Mouse (Mus musculus): ENCODE results near the gene Apex2. TPM values are rescaled to one million over a fixed set of nuclear protein-coding genes. Genes with fewer than 3 reads are reported as not detected.
"Not testable (repeated sequence)": the region's sequence is repeated elsewhere in the genome, so short reads cannot be mapped to it uniquely, and the experiment has no call there.

Apex2 gene
- polyA plus RNA-seq, 1 experiment from 2014 or later = 28.4 TPM

DNA sequence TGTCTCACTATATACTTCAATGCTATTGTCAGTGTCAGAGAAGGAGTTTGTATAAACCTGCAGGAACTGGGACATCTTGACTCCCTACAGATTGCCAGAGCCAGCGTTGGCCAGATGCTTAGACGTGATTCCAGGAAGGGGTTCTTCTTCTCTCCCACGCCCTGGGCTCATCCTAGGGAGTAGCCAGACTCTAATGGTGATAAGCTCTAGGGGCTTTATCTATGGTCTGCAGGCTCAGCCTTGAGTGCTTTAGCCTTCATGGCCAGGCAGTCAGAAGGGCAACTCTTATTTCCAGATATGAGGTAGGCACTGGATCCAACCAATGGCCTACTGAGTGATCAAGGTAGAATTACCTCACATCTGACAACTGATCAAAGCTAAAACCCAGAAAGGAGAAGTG lies 40.0 kb downstream of the Apex2 start:
- H3K9me3 ChIP-seq = no peaks in the 10 kb centered on the region
- no peaks in the 10 kb centered on the region for H3K4me1 ChIP-seq
- H3K4me3 ChIP-seq = no peak overlapping the region
- H3K27me3 ChIP-seq (ENCODE audit: insufficient read depth, poor library complexity, severe bottlenecking) = no peaks in the 10 kb centered on the region
- peaks cover 13% of the 10 kb centered on the region for H3K36me3 ChIP-seq
- peak; percentile 90 for DNase-seq (ENCODE audit: low spot score)
- no peak overlapping the region for H3K27ac ChIP-seq
- 56% methylated on average over 3 of the region's 3 CpGs for WGBS

DNA sequence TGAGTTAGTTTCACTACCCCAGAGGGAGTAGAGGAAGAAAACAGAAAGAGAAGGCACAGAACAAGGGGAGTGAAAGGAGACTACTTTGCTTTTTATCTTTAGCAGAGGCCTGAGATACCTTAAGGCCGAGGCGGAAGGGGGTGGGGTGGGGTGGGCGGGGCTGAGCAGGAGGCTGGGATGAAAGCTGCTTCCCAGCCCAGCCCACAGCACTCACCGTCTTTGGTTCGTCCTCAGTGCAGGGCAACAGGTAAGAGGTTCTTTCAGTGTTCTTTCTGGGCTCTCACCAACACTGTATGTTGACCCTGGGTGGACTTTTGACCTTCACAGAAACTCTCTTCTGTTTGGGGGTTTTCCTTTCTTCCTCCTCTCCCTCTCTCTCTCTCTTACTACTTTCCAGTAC lies 42.4 kb downstream of the Apex2 start, which contains the start of gene Alas2:
TSS of gene Alas2 (plus strand) at position 137 of the 400 bp plus-strand sequence.
- Histone ChIP-seq H3K4me3 (0 out of 2 replicates have a peak within 1 kb of the TSS, but pooled peaks have one; percentile 5), H3K36me3 (peaks cover 14% of the 10 kb centered on the region), H3K27me3 (ENCODE audit: insufficient read depth, poor library complexity, severe bottlenecking) (no peaks in the 10 kb centered on the region), H3K27ac (peak within 1 kb of the TSS; percentile 29; the same call in 1 of the 2 replicates), H3K4me1 (no peaks in the 10 kb centered on the region), H3K9me3 (no peaks in the 10 kb centered on the region)
- WGBS = 25% methylated on average over 5 of the region's 5 CpGs
- no peak for DNase-seq (ENCODE audit: low spot score)

DNA sequence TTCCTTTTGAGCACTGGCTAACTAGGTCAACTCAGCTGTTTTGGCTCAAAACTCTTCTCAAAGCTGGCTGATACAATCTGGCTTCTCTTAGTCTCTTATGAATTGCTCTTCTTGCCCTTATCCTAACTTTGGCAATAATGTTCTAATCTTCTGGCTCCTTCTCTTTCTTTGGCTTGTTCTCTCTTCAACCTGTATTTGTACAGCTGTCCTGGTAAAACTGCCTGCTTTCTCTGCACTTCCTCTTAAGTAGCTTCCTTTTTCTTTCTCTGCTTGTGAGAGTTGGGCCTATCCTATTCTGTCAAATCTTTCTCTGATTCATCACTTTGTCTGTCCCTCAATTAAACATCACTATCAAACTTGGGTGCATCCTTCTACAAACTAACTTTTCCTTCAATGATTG lies 48.0 kb downstream of the Apex2 start:
- no peak for DNase-seq (ENCODE audit: low spot score)
- Histone ChIP-seq H3K4me3 (no peak overlapping the region), H3K9me3 (no peaks in the 10 kb centered on the region), H3K4me1 (no peaks in the 10 kb centered on the region), H3K27me3 (ENCODE audit: insufficient read depth, poor library complexity, severe bottlenecking) (no peaks in the 10 kb centered on the region), H3K27ac (no peak overlapping the region), H3K36me3 (0 out of 2 replicates have a peak, but pooled peaks cover 5% of the 10 kb centered on the region)

DNA sequence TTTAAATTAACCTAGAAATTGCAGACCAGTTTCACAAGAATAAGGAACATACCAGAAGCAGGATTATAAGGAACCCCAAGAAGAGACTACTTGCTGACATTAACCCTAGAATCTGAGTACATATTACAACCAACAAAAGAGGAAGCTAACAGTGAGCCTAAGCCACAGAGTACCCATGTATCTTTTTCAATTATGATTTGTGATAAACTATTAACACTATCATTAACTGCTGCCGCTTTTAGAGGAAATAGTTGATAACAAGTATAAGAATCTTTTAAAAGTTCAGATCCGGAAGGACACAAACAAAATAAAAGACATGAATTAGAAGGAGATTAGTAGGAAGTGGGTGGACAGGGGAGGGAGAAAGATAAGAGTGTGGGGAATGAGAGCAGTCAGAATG lies 49.6 kb downstream of the Apex2 start:
- WGBS = 68% methylated on average over 2 of the region's 2 CpGs
- 0 out of 2 replicates have a peak, but pooled peaks cover 5% of the 10 kb centered on the region for H3K36me3 ChIP-seq
- no peak overlapping the region for H3K4me3 ChIP-seq
- H3K4me1 ChIP-seq = no peaks in the 10 kb centered on the region
- H3K9me3 ChIP-seq = no peaks in the 10 kb centered on the region
- H3K27ac ChIP-seq = no peak overlapping the region
- no peaks in the 10 kb centered on the region for H3K27me3 ChIP-seq (ENCODE audit: insufficient read depth, poor library complexity, severe bottlenecking)
- DNase-seq (ENCODE audit: low spot score) = no peak

DNA sequence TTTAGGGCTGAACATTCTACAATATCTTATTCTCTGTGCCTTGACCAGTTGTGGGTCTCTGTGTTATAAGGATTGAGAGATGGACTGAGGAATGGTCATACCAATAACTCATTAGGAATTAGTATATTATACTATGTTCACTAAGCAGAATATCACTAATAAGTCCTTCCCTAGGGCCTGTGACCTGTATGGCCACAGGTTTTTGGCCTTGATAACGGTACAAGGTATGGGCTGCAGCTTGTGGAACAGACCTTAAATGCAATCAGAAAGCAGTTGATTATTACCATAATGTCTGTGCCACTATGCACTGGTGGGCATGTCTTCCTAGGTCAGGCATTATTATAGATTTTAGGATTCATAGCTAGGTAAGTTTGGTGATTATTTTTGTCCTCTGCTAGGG lies 73.2 kb downstream of the Apex2 start:
- DNase-seq (ENCODE audit: low spot score) = no peak
- H3K36me3 ChIP-seq = no peaks in the 10 kb centered on the region
- no peaks in the 10 kb centered on the region for H3K4me1 ChIP-seq
- no peak overlapping the region for H3K4me3 ChIP-seq
- 92% methylated on average over 1 of the region's 1 CpGs for WGBS
- no peaks in the 10 kb centered on the region for H3K27me3 ChIP-seq (ENCODE audit: insufficient read depth, poor library complexity, severe bottlenecking)
- H3K9me3 ChIP-seq = no peaks in the 10 kb centered on the region
- H3K27ac ChIP-seq = no peak overlapping the region

DNA sequence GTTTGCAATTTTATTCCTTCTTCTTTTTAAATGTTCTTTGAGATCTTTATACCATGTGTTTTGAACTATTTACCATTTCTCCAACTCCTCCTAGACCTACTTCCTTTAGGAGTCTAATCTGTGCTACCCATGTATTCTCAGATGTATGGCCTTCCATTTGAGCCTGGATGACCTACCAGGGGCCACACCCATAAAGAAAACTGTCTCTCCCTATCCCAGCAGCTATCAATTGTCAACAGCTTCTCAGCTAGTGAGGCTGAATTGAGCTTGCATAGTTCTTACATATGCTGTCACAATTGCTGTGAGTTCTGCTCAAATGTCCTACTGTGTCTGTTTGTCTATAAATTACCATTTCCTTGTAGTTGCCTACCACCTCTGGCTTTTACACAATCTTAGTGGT lies 73.7 kb downstream of the Apex2 start:
- H3K4me3 ChIP-seq = no peak overlapping the region
- H3K27me3 ChIP-seq (ENCODE audit: insufficient read depth, poor library complexity, severe bottlenecking) = no peaks in the 10 kb centered on the region
- no peaks in the 10 kb centered on the region for H3K36me3 ChIP-seq
- H3K4me1 ChIP-seq = no peaks in the 10 kb centered on the region
- no peak overlapping the region for H3K27ac ChIP-seq
- no peaks in the 10 kb centered on the region for H3K9me3 ChIP-seq
- DNase-seq (ENCODE audit: low spot score) = no peak

DNA sequence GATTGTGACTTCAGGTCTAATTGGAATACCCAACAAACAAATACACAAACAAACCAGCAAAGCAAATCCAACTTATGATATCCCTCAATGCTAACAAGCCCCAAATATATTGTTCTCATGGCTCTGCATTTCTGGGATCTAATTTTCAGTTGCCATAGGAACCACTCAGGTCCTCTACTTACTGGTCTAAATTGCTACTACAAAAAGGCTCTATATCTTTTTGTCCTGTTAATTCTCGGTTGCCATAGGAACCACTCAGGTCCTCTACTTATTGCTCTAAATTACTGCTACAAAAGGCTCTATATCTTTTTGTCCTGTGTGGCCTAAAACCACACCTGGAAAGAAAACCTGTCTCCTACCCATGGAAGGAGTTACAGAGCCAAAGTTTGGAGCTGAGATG lies 75.5 kb downstream of the Apex2 start:
- 91% methylated on average over 1 of the region's 1 CpGs for WGBS
- DNase-seq (ENCODE audit: low spot score) = no peak
- H3K4me3 ChIP-seq = no peak overlapping the region
- no peaks in the 10 kb centered on the region for H3K4me1 ChIP-seq
- H3K27me3 ChIP-seq (ENCODE audit: insufficient read depth, poor library complexity, severe bottlenecking) = no peaks in the 10 kb centered on the region
- no peaks in the 10 kb centered on the region for H3K36me3 ChIP-seq
- H3K9me3 ChIP-seq = no peaks in the 10 kb centered on the region
- no peak overlapping the region for H3K27ac ChIP-seq

DNA sequence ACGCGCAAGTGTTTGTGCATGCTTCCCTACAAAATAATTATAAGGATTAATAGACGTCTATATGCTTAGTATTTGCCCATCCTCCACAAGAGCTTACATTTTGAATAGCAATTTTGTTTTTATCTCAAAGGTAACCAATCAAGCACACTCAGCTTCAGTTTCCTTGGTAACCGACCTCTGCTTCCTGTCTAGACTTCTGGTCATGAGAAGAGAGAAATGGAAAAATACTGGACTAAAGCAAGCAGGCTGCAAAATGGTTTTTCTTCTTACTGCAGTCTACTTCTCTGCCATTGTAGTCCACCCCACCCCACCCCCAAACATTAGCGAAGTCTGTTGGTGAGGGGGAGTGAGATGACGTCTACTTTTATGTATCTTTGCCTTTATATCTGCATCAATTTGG lies 78.4 kb downstream of the Apex2 start:
- Histone ChIP-seq H3K4me3 (no peak overlapping the region), H3K36me3 (peaks cover 3% of the 10 kb centered on the region; the same call in 1 of the 2 replicates), H3K27me3 (ENCODE audit: insufficient read depth, poor library complexity, severe bottlenecking) (no peaks in the 10 kb centered on the region), H3K9me3 (no peaks in the 10 kb centered on the region), H3K27ac (peak overlapping the region; percentile 36; the same call in 1 of the 2 replicates), H3K4me1 (no peaks in the 10 kb centered on the region)
- 80% methylated on average over 6 of the region's 6 CpGs for WGBS
- no peak for DNase-seq (ENCODE audit: low spot score)

DNA sequence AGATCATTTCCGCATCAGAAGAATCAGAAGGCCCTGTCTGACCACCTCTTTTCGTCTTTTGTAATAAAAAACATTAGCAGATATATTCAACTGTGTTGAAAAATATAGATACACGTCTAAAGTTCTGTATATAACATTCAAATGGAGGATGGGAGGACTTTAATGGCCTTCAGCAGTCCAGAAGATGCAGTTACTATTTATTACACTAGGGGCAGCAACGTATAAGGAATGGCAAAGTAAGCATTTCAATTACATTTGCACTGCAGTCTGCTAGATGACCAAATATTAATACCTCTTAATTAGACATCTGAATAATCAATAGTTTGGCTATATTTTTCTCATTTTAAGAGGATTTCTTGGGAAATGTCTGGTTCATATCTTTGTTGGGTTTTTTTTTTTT lies 79.0 kb downstream of the Apex2 start:
- Histone ChIP-seq H3K36me3 (peaks cover 3% of the 10 kb centered on the region; the same call in 1 of the 2 replicates), H3K4me1 (no peaks in the 10 kb centered on the region), H3K27ac (no peak overlapping the region), H3K4me3 (no peak overlapping the region), H3K9me3 (no peaks in the 10 kb centered on the region), H3K27me3 (ENCODE audit: insufficient read depth, poor library complexity, severe bottlenecking) (no peaks in the 10 kb centered on the region)
- WGBS = 46% methylated on average over 4 of the region's 4 CpGs
- DNase-seq (ENCODE audit: low spot score) = no peak

DNA sequence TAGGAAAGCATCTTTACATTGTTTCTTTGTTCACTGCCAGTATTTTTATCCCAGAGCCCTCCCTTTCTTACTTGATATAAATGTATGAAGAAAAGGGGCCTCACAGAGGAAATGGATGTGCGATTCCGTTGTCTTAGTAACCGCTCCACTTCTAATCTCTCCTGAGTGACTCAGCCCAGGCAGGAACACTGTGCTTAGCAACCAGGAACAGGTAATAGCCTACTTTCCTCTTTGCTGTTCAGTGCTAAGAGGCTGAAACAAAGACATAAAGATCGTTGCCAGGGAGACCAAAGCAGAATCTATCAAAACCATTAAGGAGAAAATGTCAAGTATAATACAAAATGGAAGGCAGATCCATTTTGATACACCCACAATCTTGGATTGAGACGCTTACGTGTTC lies 81.0 kb downstream of the Apex2 start:
- no peak for DNase-seq (ENCODE audit: low spot score)
- H3K9me3 ChIP-seq = no peaks in the 10 kb centered on the region
- H3K27me3 ChIP-seq (ENCODE audit: insufficient read depth, poor library complexity, severe bottlenecking) = no peaks in the 10 kb centered on the region
- WGBS = 74% methylated on average over 6 of the region's 6 CpGs
- H3K4me3 ChIP-seq = no peak overlapping the region
- H3K27ac ChIP-seq = no peak overlapping the region
- H3K36me3 ChIP-seq = peaks cover 3% of the 10 kb centered on the region; the same call in 1 of the 2 replicates
- no peaks in the 10 kb centered on the region for H3K4me1 ChIP-seq

DNA sequence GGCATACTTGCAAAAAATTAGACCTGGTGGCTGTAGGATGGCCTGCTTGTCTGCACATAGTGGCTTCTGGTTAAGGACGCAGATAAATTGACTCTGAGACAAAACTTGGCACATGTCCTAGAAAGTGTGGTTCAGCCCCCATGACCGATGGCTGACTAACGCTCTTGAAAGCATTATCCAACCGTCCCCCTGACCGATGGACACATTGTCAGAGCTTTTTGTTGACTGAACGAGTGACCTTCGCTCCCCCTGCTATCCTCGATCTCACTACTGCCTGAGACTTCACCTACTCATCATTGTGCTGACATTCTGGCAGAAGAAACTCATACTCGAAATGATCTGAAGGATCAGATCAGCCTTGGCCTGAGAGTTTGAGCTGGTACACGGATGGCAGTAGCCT lies 101.9 kb downstream of the Apex2 start:
- not testable (repeated sequence) for H3K4me3 ChIP-seq; H3K9me3 ChIP-seq; H3K27me3 ChIP-seq (ENCODE audit: insufficient read depth, poor library complexity, severe bottlenecking); H3K36me3 ChIP-seq; H3K27ac ChIP-seq; H3K4me1 ChIP-seq; DNase-seq (ENCODE audit: low spot score)
- 30% methylated on average over 5 of the region's 10 CpGs for WGBS

DNA sequence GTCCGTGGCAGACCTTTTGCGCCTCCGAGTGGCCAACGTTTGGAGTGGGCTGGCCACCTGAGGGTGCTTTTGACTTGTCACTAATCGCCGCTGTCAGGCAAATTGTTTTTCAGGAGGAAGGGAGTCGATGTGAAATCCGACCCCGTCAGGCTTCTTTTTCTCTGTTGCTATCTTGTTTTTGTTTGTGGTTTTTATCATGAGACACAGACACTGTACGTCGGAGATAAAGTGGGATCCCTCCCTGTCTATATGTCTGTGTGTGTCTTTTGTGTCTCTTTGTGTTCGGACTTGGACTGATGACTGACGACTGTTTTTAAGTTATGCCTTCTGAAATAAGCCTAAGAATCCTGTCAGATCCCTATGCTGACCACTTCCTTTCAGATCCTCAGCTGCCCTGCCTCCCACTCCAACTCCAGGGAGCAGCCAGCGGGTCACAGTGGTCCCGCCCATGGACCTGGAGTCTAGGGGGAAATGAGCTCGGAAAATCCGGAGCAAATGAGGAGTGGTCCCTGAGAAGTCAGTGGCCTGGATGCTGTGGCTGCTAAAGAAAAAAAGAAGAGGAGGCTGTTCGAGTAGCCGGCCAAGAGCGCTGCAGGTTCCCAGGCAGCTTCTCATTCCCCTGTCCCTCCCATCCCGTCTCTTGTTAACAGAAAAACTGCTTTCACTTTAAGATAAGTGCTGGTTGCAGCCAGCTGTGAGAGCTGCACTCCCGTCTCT lies 103.2 kb downstream of the Apex2 start:
- not testable (repeated sequence) for H3K4me1 ChIP-seq
- 50% methylated on average over 8 of the region's 22 CpGs for WGBS

DNA sequence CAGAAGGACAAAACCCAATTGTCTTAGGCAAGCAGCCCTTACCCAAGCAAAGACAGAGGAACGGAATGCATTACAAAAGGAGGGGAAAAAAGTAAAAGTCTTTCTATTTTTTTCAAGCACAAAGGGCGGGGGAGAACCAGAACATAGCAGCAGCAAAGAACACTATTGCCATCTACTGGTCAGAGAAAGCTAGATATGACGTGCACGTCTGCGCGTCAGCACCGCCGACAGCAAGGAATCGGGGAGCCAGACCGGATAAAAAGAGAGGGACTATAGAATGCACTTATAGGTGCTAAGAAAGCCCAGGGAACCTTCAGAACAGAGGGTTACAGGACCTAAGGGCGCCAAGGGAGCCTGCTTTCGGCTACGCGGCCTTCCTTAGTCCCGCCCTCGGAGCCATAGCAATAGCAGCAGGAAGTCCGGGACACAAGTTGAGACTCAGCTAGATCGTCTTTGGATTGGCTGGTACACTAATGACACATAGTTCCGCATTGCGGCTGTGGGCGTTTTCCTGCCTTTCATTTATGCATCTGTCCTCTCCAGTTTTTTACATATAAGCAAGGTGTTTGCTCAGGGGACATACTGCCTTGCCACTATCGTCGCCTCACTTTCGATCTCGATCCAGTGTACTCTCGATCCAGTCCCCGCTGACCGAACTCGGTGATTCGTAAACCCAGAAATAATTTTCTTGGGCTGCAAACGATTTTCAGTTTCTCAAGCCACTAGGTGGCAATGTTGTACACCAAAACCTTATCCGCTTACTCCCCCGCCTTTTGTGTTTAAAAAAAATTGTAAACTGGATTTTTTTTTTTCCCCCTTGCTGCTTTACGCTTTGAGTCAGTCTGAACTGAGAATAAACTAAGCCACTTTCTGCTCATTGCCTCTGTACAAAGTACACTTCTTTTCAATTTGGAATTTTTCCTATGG lies 111.6 kb downstream of the Apex2 start:
- Histone ChIP-seq H3K36me3 (no peaks in the 10 kb centered on the region), H3K27ac (peak overlapping the region; percentile 90)

More for the DNA sequence above, 103.2 kb downstream of the Apex2 start:
- H3K9me3 ChIP-seq; H3K27me3 ChIP-seq (ENCODE audit: insufficient read depth, poor library complexity, severe bottlenecking); H3K36me3 ChIP-seq; H3K4me3 ChIP-seq; DNase-seq (ENCODE audit: low spot score); H3K27ac ChIP-seq: not testable (repeated sequence)

More for the DNA sequence above, 111.6 kb downstream of the Apex2 start:
- Histone ChIP-seq H3K27me3 (ENCODE audit: insufficient read depth, poor library complexity, severe bottlenecking) (no peaks in the 10 kb centered on the region), H3K9me3 (no peaks in the 10 kb centered on the region), H3K4me3 (peak overlapping the region; percentile 60), H3K4me1 (no peaks in the 10 kb centered on the region)
- WGBS = under 1% methylated on average over 34 of the region's 34 CpGs
- DNase-seq (ENCODE audit: low spot score) = peak; percentile 94

Data from heart, embryonic 10.5 days (tissue).